Mouse (Mus musculus) lung, embryonic 14.5 days (tissue): Measurements from ENCODE around the gene Rab3gap2. TPM values are rescaled to one million over a fixed set of nuclear protein-coding genes. Genes with fewer than 3 reads are reported as not detected.

Experiments
- ATAC-seq: fragments of 200-750 bp; cut with Nextera tagmentation; 2 replicates; pipeline ENCODE4 v1.8.0; 2017; ENCODE audit warnings: mild to moderate bottlenecking, moderate TSS enrichment, moderate library complexity; ENCODE audit not compliant: insufficient read depth
- DNase-seq: peaks from one replicate; pipeline ENCODE4 v3.0.0-alpha.2; 2015
- H3K27ac ChIP-seq: fragments of 300-500 bp; sonication (generic); 2 replicates; pipeline ENCODE4 v1.5.1; 2014; ENCODE audit warnings: low read depth, mild to moderate bottlenecking, moderate library complexity
- H3K27me3 ChIP-seq: fragments of 300-500 bp; sonication (generic); 2 replicates; pipeline ENCODE4 v1.6.1; 2014; ENCODE audit warnings: low read length, control low read depth; ENCODE audit not compliant: insufficient read depth
- H3K36me3 ChIP-seq: fragments of 300-500 bp; sonication (generic); 2 replicates; pipeline ENCODE4 v1.6.1; 2014; ENCODE audit warnings: control low read depth; ENCODE audit not compliant: insufficient read depth
- H3K4me1 ChIP-seq: fragments of 300-500 bp; sonication (generic); 2 replicates; pipeline ENCODE4 v1.6.1; 2014; ENCODE audit warnings: antibody characterized with exemption, control low read depth; ENCODE audit not compliant: insufficient read depth
- H3K4me2 ChIP-seq: fragments of 300-500 bp; sonication (generic); 2 replicates; pipeline ENCODE4 v1.6.1; 2014; ENCODE audit warnings: mild to moderate bottlenecking
- H3K4me3 ChIP-seq: fragments of 300-500 bp; sonication (generic); 2 replicates; pipeline ENCODE4 v1.5.1; 2014; ENCODE audit warnings: low read depth, low read length
- H3K9ac ChIP-seq: fragments of 300-500 bp; sonication (generic); 2 replicates; pipeline ENCODE4 v1.6.1; 2014
- H3K9me3 ChIP-seq: fragments of 300-500 bp; sonication (generic); 2 replicates; pipeline ENCODE4 v1.6.1; 2016; ENCODE audit warnings: low read depth, low read length, control low read depth
- CTCF ChIP-seq: IDR thresholded peaks from 2 replicates; pipeline ENCODE4 v1.5.1; 2016; ENCODE audit warnings: antibody characterized with exemption, low read depth
- WGBS: fragments of 180-500 bp; shearing (Covaris S2); extraction: QIAGEN DNeasy Blood & Tissue Kit; methylation state at CpG from one replicate; pipeline ENCODE4 v1.1.7; 2014; 5-methylcytosine and 5-hydroxymethylcytosine counted together
- microRNA counts: library from miRNA; unstranded; fragments of <30 nt; microRNA quantifications from one replicate; lab custom pipeline; 2016
- microRNA-seq: library from miRNA; unstranded; fragments of <30 nt; microRNA quantifications from one replicate; pipeline ENCODE4, GENCODE M21; 2016; ENCODE audit warnings: borderline number of aligned reads
- polyA plus RNA-seq: library from polyadenylated mRNA; unstranded; fragments of >200 nt; fragmentation: Nextera tagmentation; extraction: Ambion mirVana; gene quantifications from 2 replicates; pipeline ENCODE4 v1.2.1, GENCODE M21; 2014

Rab3gap2 gene
- polyA plus RNA-seq, 1 experiment from 2014 or later: 21.9 TPM

DNA sequence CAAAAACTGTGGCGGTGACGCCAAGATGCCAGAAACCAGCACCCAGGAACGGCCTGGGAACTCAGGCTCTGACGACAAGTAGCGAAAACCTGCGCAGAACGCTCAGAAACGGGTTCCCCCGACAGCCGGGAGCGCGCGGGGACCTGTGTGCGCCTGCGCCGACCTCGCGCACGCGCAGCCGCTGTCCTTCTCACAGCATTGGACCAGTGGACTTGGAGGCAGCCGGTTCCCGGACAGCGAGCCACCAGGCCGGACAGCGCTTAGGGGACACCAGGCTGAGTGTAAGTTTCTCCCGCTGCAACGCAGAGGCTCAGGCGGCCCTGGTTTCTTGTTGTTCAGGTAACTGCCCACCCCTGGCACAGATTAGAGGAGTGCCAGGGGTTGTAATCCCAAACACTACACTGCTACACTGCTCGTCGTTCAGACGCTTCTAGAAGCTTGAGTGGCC is 128.1 kb downstream of the Rab3gap2 start, which contains the start of gene Bpnt1:
TSS of gene Bpnt1 (plus strand) at position 167 of the 448 bp plus-strand sequence.
- Histone ChIP-seq H3K4me1 (no peaks in the 10 kb centered on the region), H3K4me3 (peak within 1 kb of the TSS; percentile 72), H3K36me3 (peaks cover 2% of the 10 kb centered on the region; the same call in 1 of the 2 replicates), H3K4me2 (peak within 1 kb of the TSS; percentile 59), H3K9me3 (no peaks in the 10 kb centered on the region), H3K9ac (peak within 1 kb of the TSS; percentile 71), H3K27ac (peak within 1 kb of the TSS; percentile 87), H3K27me3 (no peaks in the 10 kb centered on the region)
- under 1% methylated on average over 32 of the region's 32 CpGs for WGBS
- ATAC-seq (peak; percentile 89), DNase-seq (peak; percentile 97)
- no peak for TF ChIP-seq CTCF

DNA sequence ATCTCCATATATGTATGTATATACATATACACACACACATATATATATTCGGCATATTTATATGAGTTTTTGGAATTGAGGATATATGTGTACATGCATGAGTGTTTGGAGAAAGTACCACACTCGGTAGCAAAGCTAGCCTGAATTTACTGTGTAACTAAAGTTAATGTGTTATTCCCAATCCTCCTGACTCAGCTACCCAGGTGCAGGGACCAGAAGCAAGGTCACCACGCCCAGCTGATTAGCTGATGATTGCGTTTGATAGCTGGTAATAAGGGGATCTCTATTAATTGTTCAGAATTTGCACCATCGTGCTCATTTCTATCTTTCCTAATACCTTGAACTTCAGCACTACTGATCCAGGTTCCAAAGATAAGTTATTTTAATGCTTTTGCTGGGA is 129.7 kb downstream of the Rab3gap2 start:
- no peak overlapping the region for H3K9ac ChIP-seq
- 85% methylated on average over 5 of the region's 5 CpGs for WGBS
- no peak overlapping the region for H3K27ac ChIP-seq
- H3K4me3 ChIP-seq: no peak overlapping the region
- TF ChIP-seq CTCF: no peak
- no peaks in the 10 kb centered on the region for H3K4me1 ChIP-seq
- DNase-seq: no peak
- peaks cover 2% of the 10 kb centered on the region; the same call in 1 of the 2 replicates for H3K36me3 ChIP-seq
- H3K9me3 ChIP-seq: no peaks in the 10 kb centered on the region
- no peak for ATAC-seq
- no peak overlapping the region for H3K4me2 ChIP-seq
- H3K27me3 ChIP-seq: no peaks in the 10 kb centered on the region

DNA sequence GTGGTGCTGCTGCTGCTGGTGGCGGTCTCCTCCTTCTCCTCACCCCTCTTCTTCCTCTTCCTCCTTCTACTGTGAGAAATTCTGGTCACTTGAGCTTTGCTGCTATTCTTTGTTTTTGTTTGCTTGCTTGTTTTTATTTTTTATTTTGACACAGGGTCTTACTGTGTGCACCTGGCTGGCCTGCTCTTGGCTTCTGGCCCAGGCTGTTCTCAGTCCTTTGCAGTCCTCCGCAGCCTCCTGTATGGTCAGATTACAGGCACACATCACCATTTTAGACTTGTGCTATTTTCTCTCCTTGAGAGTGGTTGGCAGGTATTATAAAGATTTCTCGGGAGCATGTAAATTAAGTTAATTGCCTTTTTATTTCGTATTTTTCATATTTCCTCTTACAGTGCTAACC is 130.2 kb downstream of the Rab3gap2 start:
- H3K36me3 ChIP-seq: peaks cover 4% of the 10 kb centered on the region; the same call in 1 of the 2 replicates
- H3K4me1 ChIP-seq: no peaks in the 10 kb centered on the region
- no peaks in the 10 kb centered on the region for H3K9me3 ChIP-seq
- no peak for TF ChIP-seq CTCF
- no peak overlapping the region for H3K27ac ChIP-seq
- H3K4me2 ChIP-seq: no peak overlapping the region
- no peaks in the 10 kb centered on the region for H3K27me3 ChIP-seq
- ATAC-seq (no peak), DNase-seq (no peak)
- H3K4me3 ChIP-seq: no peak overlapping the region
- no peak overlapping the region for H3K9ac ChIP-seq
- WGBS: 87% methylated on average over 4 of the region's 4 CpGs

DNA sequence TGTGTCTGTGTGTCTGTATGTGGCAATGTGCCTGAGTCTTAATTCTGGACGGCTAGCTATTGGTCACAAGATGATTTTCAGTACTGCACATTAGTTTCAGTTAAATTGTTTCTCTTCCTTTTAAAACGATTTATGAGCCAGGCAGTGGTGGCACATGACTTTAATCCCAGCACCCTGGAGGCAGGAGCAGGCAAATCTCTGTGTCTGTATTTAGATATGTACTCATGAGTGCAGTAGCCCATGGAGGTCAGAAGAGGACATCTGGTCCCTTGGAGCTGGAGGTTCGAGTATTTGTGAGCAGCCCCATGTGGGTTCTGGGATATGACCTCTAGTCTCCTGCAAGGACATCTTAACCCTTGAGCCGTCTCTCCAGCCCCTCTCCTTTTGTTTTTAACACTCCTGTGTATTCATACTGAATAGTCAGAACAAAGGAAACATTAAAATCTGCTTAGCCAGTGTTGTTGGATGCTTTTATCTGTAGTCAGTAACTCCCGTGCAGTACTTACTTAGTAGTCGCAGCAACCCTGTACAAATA is 131.4 kb downstream of the Rab3gap2 start:
- no peak for TF ChIP-seq CTCF
- Histone ChIP-seq H3K27ac (no peak overlapping the region), H3K4me3 (no peak overlapping the region), H3K36me3 (peaks cover 6% of the 10 kb centered on the region; the same call in 1 of the 2 replicates), H3K4me1 (no peaks in the 10 kb centered on the region), H3K9me3 (no peaks in the 10 kb centered on the region), H3K4me2 (no peak overlapping the region), H3K9ac (no peak overlapping the region), H3K27me3 (no peaks in the 10 kb centered on the region)
- DNase-seq (no peak), ATAC-seq (no peak)
- 75% methylated on average over 6 of the region's 6 CpGs for WGBS

MicroRNAs encoded within 50 kb of the gene (microRNA counts, 519-probe panel; counts per million panel counts)
- microRNA mmu-miR-194 (lab: Ali Mortazavi, UCI): 1,478 counts per million, percentile 9 among the panel's probes with 10 or more counts
- 2,300 counts per million, percentile 36 among the panel's probes with 10 or more counts for microRNA mmu-miR-664 (lab: Ali Mortazavi, UCI)

Small RNAs within 50 kb of the gene (microRNA-seq; reads per million reads assigned to microRNA genes)
- gene Mir194-1: 0.71 reads per million
- 1.9 reads per million for gene Mir215
- 11.6 reads per million, percentile 25 among the genes with 10 or more reads in this experiment for gene Mir664

Other genes starting within 250 kb of the Rab3gap2 start
- gene Mark1, start 204.5 kb upstream of the Rab3gap2 start, polyA plus RNA-seq: 2.5 and 3.0 TPM in 2 replicates
- gene Iars2, start 125.3 kb downstream of the Rab3gap2 start, polyA plus RNA-seq: 32.0 and 33.5 TPM in 2 replicates
- gene Bpnt1, start 128.0 kb downstream of the Rab3gap2 start, polyA plus RNA-seq: 22.8 and 24.3 TPM in 2 replicates
- 146 and 147 TPM in 2 replicates for gene Eprs, start 158.9 kb downstream of the Rab3gap2 start, polyA plus RNA-seq